Mouse (Mus musculus): ENCODE data around the gene Stub1. TPM values are rescaled to one million over a fixed set of nuclear protein-coding genes. Genes with fewer than 3 reads are reported as not detected.
A peak's percentile ranks its signal among the peaks of the same experiment; 100 is the strongest.

The Stub1 gene
- total and polyA plus RNA-seq, 3 experiments, result 105 to 147 (median 129) TPM

GRCm38 (mm10) chr17:25796951-25797369 is 36.2 kb downstream of the Stub1 start, which contains the start of gene Metrn:
Metrn (minus strand) TSS chr17:25797136.
- Histone ChIP-seq H3K4me1 (ENCODE audit: control insufficient read depth, insufficient read depth, low read length) (peaks cover 11% of the 10 kb centered on the region), H3K79me2 (replicated peaks; ENCODE audit: control insufficient read depth, insufficient read depth, low read length) (no peaks in the 10 kb centered on the region), H3K9ac (ENCODE audit: low read depth, low read length) (peak within 1 kb of the TSS; percentile 72), H3K27me3 (ENCODE audit: control insufficient read depth, insufficient read depth, low read length) (no peaks in the 10 kb centered on the region), H3K27ac (peak within 1 kb of the TSS; percentile 55; the same call in 1 of the 2 replicates), H3K4me3 (peak within 1 kb of the TSS; percentile 65), H3K36me3 (ENCODE audit: control insufficient read depth, insufficient read depth, low read length) (no peaks in the 10 kb centered on the region)
- TF ChIP-seq POLR2A (IDR thresholded peaks at IDR 0.05; ENCODE audit: insufficient read depth, low read depth, low read length), result no peak
- no peak for TF ChIP-seq EP300 (IDR thresholded peaks at IDR 0.05; ENCODE audit: insufficient read depth, low read depth, low read length)
- TF ChIP-seq CTCF (IDR thresholded peaks at IDR 0.05), result no peak
- peak; percentile 91 for DNase-seq
- under 1% methylated on average over 35 of the region's 35 CpGs for WGBS
- intact Hi-C loops (cut with DNase I), result loop anchor here (1.0 kb wide), 1 partner anchor 23 kb away; no protein-coding TSS in a partner anchor

DNA sequence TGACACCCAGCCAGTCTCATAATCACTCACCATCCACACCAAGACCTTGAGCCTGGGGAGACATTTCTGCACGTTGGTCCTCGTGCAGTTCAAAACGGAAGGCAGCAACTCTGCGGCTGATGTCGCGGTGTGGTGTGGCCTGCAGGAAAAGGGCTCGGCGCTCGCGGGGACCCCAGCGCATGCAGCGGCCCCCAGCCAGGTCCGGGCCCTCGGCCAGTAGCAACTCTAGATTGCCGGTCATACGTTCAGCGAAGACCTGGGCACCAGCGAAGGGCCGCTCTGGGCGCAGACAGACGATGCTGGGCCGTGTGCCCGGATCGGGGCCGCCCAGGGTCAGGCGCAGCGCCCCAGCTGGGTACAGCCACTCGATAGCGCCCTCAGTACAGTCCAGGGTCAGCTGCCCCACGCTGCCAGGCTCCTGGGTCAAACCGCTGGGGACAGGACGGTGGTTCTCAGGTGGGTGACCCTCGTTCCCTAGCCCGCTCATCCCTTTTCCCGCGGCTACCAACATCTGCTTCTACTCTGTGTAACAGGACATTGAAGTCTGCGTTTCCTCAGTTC is 36.9 kb downstream of the Stub1 start:
- Histone ChIP-seq H3K4me3 (peak overlapping the region; percentile 65), H3K4me1 (ENCODE audit: control insufficient read depth, insufficient read depth, low read length) (peaks cover 13% of the 10 kb centered on the region), H3K9ac (ENCODE audit: low read depth, low read length) (peak overlapping the region; percentile 72), H3K79me2 (replicated peaks; ENCODE audit: control insufficient read depth, insufficient read depth, low read length) (no peaks in the 10 kb centered on the region), H3K27me3 (ENCODE audit: control insufficient read depth, insufficient read depth, low read length) (no peaks in the 10 kb centered on the region), H3K27ac (peak overlapping the region; percentile 55; the same call in 1 of the 2 replicates), H3K36me3 (ENCODE audit: control insufficient read depth, insufficient read depth, low read length) (no peaks in the 10 kb centered on the region)
- TF ChIP-seq CTCF (IDR thresholded peaks at IDR 0.05) (no peak), EP300 (IDR thresholded peaks at IDR 0.05; ENCODE audit: insufficient read depth, low read depth, low read length) (no peak), POLR2A (IDR thresholded peaks at IDR 0.05; ENCODE audit: insufficient read depth, low read depth, low read length) (no peak)
- DNase-seq, result peak; percentile 66
- intact Hi-C loops (cut with DNase I), result no loop called here
- 3% methylated on average over 37 of the region's 37 CpGs for WGBS

GRCm38 (mm10) chr17:25795609-25796092 is 37.6 kb downstream of the Stub1 start, which contains the start of gene AC134908.4:
AC134908.4 (minus strand) TSS chr17:25795659.
- Histone ChIP-seq H3K9ac (ENCODE audit: low read depth, low read length) (peak within 1 kb of the TSS; percentile 72), H3K27ac (peak within 1 kb of the TSS; percentile 55; the same call in 1 of the 2 replicates), H3K4me3 (peak within 1 kb of the TSS; percentile 65), H3K36me3 (ENCODE audit: control insufficient read depth, insufficient read depth, low read length) (no peaks in the 10 kb centered on the region), H3K4me1 (ENCODE audit: control insufficient read depth, insufficient read depth, low read length) (peaks cover 13% of the 10 kb centered on the region), H3K79me2 (replicated peaks; ENCODE audit: control insufficient read depth, insufficient read depth, low read length) (no peaks in the 10 kb centered on the region), H3K27me3 (ENCODE audit: control insufficient read depth, insufficient read depth, low read length) (no peaks in the 10 kb centered on the region)
- no peak for TF ChIP-seq EP300 (IDR thresholded peaks at IDR 0.05; ENCODE audit: insufficient read depth, low read depth, low read length)
- no peak for TF ChIP-seq POLR2A (IDR thresholded peaks at IDR 0.05; ENCODE audit: insufficient read depth, low read depth, low read length)
- no peak for TF ChIP-seq CTCF (IDR thresholded peaks at IDR 0.05)
- no peak for DNase-seq
- WGBS, result 62% methylated on average over 6 of the region's 6 CpGs
- intact Hi-C loops (cut with DNase I), result no loop called here

DNA sequence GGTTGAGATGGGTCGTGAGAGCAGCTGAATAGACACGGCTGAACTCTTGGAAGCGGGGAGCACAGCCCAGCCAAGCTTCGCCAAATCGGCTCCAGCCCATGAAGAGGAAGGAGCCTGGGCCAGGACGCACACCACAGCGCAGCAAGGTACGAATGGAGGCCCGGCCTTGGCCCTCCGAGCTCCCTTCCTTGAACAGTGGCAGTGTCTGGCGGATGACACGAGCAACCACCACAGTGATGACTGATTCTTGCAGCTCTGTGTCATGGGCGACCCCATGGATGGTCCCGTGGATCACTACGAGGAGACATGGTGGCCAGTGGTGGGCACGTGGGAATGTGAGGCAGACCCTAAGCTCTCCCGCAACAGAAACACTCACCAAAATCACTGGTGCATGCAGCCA is 38.2 kb downstream of the Stub1 start:
- TF ChIP-seq POLR2A (IDR thresholded peaks at IDR 0.05; ENCODE audit: insufficient read depth, low read depth, low read length), result no peak
- WGBS, result 93% methylated on average over 17 of the region's 17 CpGs
- no peak overlapping the region for H3K27ac ChIP-seq
- H3K27me3 ChIP-seq (ENCODE audit: control insufficient read depth, insufficient read depth, low read length), result no peaks in the 10 kb centered on the region
- intact Hi-C loops (cut with DNase I), result no loop called here
- no peaks in the 10 kb centered on the region for H3K36me3 ChIP-seq (ENCODE audit: control insufficient read depth, insufficient read depth, low read length)
- DNase-seq, result no peak
- no peak overlapping the region for H3K9ac ChIP-seq (ENCODE audit: low read depth, low read length)
- no peak overlapping the region for H3K4me3 ChIP-seq
- no peaks in the 10 kb centered on the region for H3K79me2 ChIP-seq (replicated peaks; ENCODE audit: control insufficient read depth, insufficient read depth, low read length)
- H3K4me1 ChIP-seq (ENCODE audit: control insufficient read depth, insufficient read depth, low read length), result peaks cover 13% of the 10 kb centered on the region

- Histone ChIP-seq H3K36me3 (ENCODE audit: control insufficient read depth, insufficient read depth, low read length) (no peaks in the 10 kb centered on the region), H3K4me1 (ENCODE audit: control insufficient read depth, insufficient read depth, low read length) (peaks cover 13% of the 10 kb centered on the region), H3K9ac (ENCODE audit: low read depth, low read length) (no peak overlapping the region), H3K27me3 (ENCODE audit: control insufficient read depth, insufficient read depth, low read length) (no peaks in the 10 kb centered on the region), H3K79me2 (replicated peaks; ENCODE audit: control insufficient read depth, insufficient read depth, low read length) (no peaks in the 10 kb centered on the region), H3K27ac (no peak overlapping the region), H3K4me3 (no peak overlapping the region)
- no peak for DNase-seq
- 64% methylated on average over 13 of the region's 13 CpGs for WGBS
- intact Hi-C loops (cut with DNase I), result no loop called here
- TF ChIP-seq EP300 (IDR thresholded peaks at IDR 0.05; ENCODE audit: insufficient read depth, low read depth, low read length) (no peak), POLR2A (IDR thresholded peaks at IDR 0.05; ENCODE audit: insufficient read depth, low read depth, low read length) (no peak), CTCF (IDR thresholded peaks at IDR 0.05) (no peak)
These were observed 39.0 kb downstream of the Stub1 start for GRCm38 (mm10) chr17:25794197-25794596.

- H3K4me1 ChIP-seq (ENCODE audit: control insufficient read depth, insufficient read depth, low read length), result peaks cover 13% of the 10 kb centered on the region
- under 1% methylated on average over 14 of the region's 14 CpGs for WGBS
These were observed 40.6 kb downstream of the Stub1 start, which contains the start of gene Fam173a for GRCm38 (mm10) chr17:25792615-25793014. Fam173a (minus strand) TSS chr17:25792901.

More at GRCm38 (mm10) chr17:25792615-25793014, 40.6 kb downstream of the Stub1 start, which contains the start of gene Fam173a:
- Histone ChIP-seq H3K27ac (peak within 1 kb of the TSS; percentile 88), H3K79me2 (replicated peaks; ENCODE audit: control insufficient read depth, insufficient read depth, low read length) (no peaks in the 10 kb centered on the region), H3K4me3 (peak within 1 kb of the TSS; percentile 56), H3K9ac (ENCODE audit: low read depth, low read length) (peak within 1 kb of the TSS; percentile 81), H3K27me3 (ENCODE audit: control insufficient read depth, insufficient read depth, low read length) (no peaks in the 10 kb centered on the region), H3K36me3 (ENCODE audit: control insufficient read depth, insufficient read depth, low read length) (no peaks in the 10 kb centered on the region)
- no peak for TF ChIP-seq EP300 (IDR thresholded peaks at IDR 0.05; ENCODE audit: insufficient read depth, low read depth, low read length)
- peak; percentile 25; the same call in 1 of the 2 replicates for TF ChIP-seq POLR2A (IDR thresholded peaks at IDR 0.05; ENCODE audit: insufficient read depth, low read depth, low read length)
- no peak for TF ChIP-seq CTCF (IDR thresholded peaks at IDR 0.05)
- intact Hi-C loops (cut with DNase I), result no loop called here
- DNase-seq, result peak; percentile 81 to 87

All from heart, adult 2 months (tissue).